Mouse (Mus musculus): ENCODE measurements at regions not wholly inside any gene's neighbourhood (a gene's known extent, or its start where the extent isn't known, plus 50 kb on each side); places are given as distances from the start of the nearest gene placed in this dataset.

DNA sequence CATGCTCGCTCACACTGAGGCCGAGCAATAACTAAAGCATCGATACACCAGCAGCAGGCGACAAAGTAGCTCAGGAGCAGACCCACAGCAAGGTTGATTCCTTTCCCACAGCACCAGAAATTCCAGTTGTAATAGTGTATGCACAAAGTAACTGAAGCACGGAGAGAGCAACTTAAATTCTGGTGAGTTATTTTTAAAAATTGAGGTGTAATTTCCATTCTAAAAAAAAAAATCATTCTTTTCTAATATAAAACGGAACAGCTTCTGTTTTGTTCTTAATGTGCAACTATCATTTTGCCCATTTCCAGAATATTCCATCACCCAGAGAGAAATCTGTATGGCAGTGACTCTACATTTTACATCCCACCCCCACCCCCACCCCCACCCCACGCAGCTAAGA, 202.1 kb upstream of the Runx1 start:
- TF ChIP-seq ZC3H11A (IDR thresholded peaks at IDR 0.05; ENCODE audit: borderline replicate concordance, low read depth, low read length), result no peak
- TF ChIP-seq ZNF384 (IDR thresholded peaks at IDR 0.05; ENCODE audit: low read depth, low read length), result no peak
- TF ChIP-seq MAFK (IDR thresholded peaks at IDR 0.05; ENCODE audit: insufficient read depth, low read depth, low read length), result no peak
- TF ChIP-seq CHD2 (IDR thresholded peaks at IDR 0.05; ENCODE audit: low read depth, low read length), result no peak
- TF ChIP-seq HCFC1 (IDR thresholded peaks at IDR 0.05; ENCODE audit: borderline replicate concordance, insufficient read depth, low read length), result no peak
